In the genomic region with DNA sequence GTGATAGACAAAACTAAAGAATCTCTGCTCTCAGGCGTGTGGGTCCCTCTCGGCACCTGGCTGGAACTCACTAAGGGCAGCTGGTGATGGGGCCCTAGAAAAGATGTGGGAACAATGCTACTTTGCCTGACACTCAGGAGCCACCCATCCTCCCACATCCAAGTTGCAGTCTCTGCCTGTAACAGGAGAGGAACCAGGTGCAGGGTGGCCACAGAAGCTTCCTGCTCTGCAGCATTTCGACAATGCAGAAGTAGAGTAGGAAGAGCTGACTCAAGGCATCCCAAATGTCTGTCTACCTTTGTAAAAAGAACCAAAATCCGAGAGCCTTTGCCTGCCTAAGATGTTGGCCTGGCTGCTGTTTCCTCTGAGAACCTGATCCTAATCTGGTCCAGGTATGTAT, we compare ENCODE assay signal across 21 mouse cellular contexts. TPM values are rescaled to one million over a fixed set of nuclear protein-coding genes. Genes with fewer than 3 reads are reported as not detected.
A peak's percentile ranks its signal among the peaks of the same experiment; 100 is the strongest.
DNase-seq lines count a peak whose midpoint lies in the region; ATAC-seq and TF ChIP-seq lines count a peak whose summit lies in the region.
"Had no signal": no experiment of that assay in that cellular context is flagged by ENCODE, and none has a peak within 500 bp of the region (broad histone marks: within the 10 kb centered on the region; RNA-seq: fewer than 3 reads in every experiment).

No protein-coding gene starts in this region.

- no peaks in the 10 kb centered on the region for H3K9me3 ChIP-seq in embryonic facial prominence, embryonic 14.5 days (ENCODE audit: control insufficient read depth, low read length)
- no peaks in the 10 kb centered on the region for H3K9me3 ChIP-seq in embryonic facial prominence, embryonic 10.5 days
- no peaks in the 10 kb centered on the region for H3K9me3 ChIP-seq in lung, postnatal 0 days (ENCODE audit: low read length)
- no peaks in the 10 kb centered on the region for H3K9me3 ChIP-seq in forebrain, embryonic 14.5 days (replicated peaks; ENCODE audit: control insufficient read depth, low read length)
- H3K9me3 ChIP-seq: heart, embryonic 15.5 days; hindbrain, embryonic 10.5 days had no signal

- no peak overlapping the region for H3K27ac ChIP-seq in embryonic facial prominence, embryonic 14.5 days (replicated peaks; ENCODE audit: low read depth, low read length)
- H3K27ac ChIP-seq in embryonic facial prominence, embryonic 10.5 days (replicated peaks): no peak overlapping the region
- H3K27ac ChIP-seq in lung, postnatal 0 days (ENCODE audit: low read length): no peak overlapping the region
- no peak overlapping the region for H3K27ac ChIP-seq in forebrain, embryonic 14.5 days (ENCODE audit: low read depth, low read length)
- H3K27ac ChIP-seq in cerebellum, adult 2 months (ENCODE audit: insufficient read depth, low read length): no peak overlapping the region
- H3K27ac ChIP-seq: heart, adult 2 months; heart, embryonic 15.5 days; hindbrain, embryonic 10.5 days; hindbrain, embryonic 14.5 days had no signal

- peak; percentile 17 for DNase-seq in embryonic facial prominence, embryonic 14.5 days (ENCODE audit: low spot score)
- DNase-seq in embryonic facial prominence, embryonic 10.5 days (ENCODE audit: low spot score): no peak
- no peak for DNase-seq in lung, postnatal 0 days (ENCODE audit: low spot score)
- DNase-seq in lung, postnatal 10 days: no peak
- DNase-seq in forebrain, embryonic 14.5 days (ENCODE audit: low spot score): no peak
- DNase-seq in cerebellum, adult 2 months: no peak
- DNase-seq: adrenal gland, postnatal 10 days; B cell, adult 2 months; cerebellum, adult 18-20 months; cerebellum, postnatal 10 days; gastrocnemius, postnatal 10 days; heart, adult 2 months; heart, postnatal 14 days had no signal

- no peaks in the 10 kb centered on the region for H3K4me1 ChIP-seq in embryonic facial prominence, embryonic 14.5 days (ENCODE audit: control insufficient read depth, insufficient read depth, low read length)
- H3K4me1 ChIP-seq in embryonic facial prominence, embryonic 10.5 days: no peaks in the 10 kb centered on the region
- H3K4me1 ChIP-seq in lung, postnatal 0 days (ENCODE audit: insufficient read depth, low read depth, low read length): no peaks in the 10 kb centered on the region
- H3K4me1 ChIP-seq in forebrain, embryonic 14.5 days (ENCODE audit: control insufficient read depth, insufficient read depth, low read length): no peaks in the 10 kb centered on the region
- H3K4me1 ChIP-seq in cerebellum, adult 2 months (ENCODE audit: control insufficient read depth, insufficient read depth, low read length): no peaks in the 10 kb centered on the region
- H3K4me1 ChIP-seq: heart, embryonic 15.5 days; hindbrain, embryonic 10.5 days had no signal

- no peak for TF ChIP-seq POLR2A in cerebellum, adult 2 months (IDR thresholded peaks at IDR 0.05; ENCODE audit: borderline replicate concordance, insufficient read depth, low read length)

- H3K4me2 ChIP-seq in embryonic facial prominence, embryonic 14.5 days (ENCODE audit: low read depth, low read length): no peak overlapping the region
- H3K4me2 ChIP-seq in lung, postnatal 0 days (replicated peaks; ENCODE audit: low read depth, low read length): no peak overlapping the region
- H3K4me2 ChIP-seq in forebrain, embryonic 14.5 days (ENCODE audit: low read length): no peak overlapping the region
- H3K4me2 ChIP-seq: heart, embryonic 11.5 days; heart, embryonic 15.5 days; hindbrain, embryonic 14.5 days had no signal

- H3K9ac ChIP-seq in embryonic facial prominence, embryonic 14.5 days (ENCODE audit: low read depth, low read length): no peak overlapping the region
- no peak overlapping the region for H3K9ac ChIP-seq in lung, postnatal 0 days (replicated peaks; ENCODE audit: low read depth)
- no peak overlapping the region for H3K9ac ChIP-seq in forebrain, embryonic 14.5 days (ENCODE audit: low read length)
- H3K9ac ChIP-seq: heart, embryonic 15.5 days; hindbrain, embryonic 14.5 days had no signal

- no peak overlapping the region for H3K4me3 ChIP-seq in embryonic facial prominence, embryonic 14.5 days (ENCODE audit: low read depth, low read length)
- no peak overlapping the region for H3K4me3 ChIP-seq in embryonic facial prominence, embryonic 10.5 days
- no peak overlapping the region for H3K4me3 ChIP-seq in lung, postnatal 0 days (ENCODE audit: low read depth, low read length)
- no peak overlapping the region for H3K4me3 ChIP-seq in forebrain, embryonic 14.5 days (ENCODE audit: low read depth, low read length)
- no peak overlapping the region for H3K4me3 ChIP-seq in cerebellum, adult 2 months (replicated peaks; ENCODE audit: insufficient read depth, low read depth, low read length)
- H3K4me3 ChIP-seq: heart, adult 2 months; heart, embryonic 15.5 days; hindbrain, embryonic 10.5 days had no signal

- ATAC-seq in embryonic facial prominence, embryonic 14.5 days (ENCODE audit: low read depth): peak; percentile 72; the same call in 1 of the 2 replicates
- ATAC-seq in lung, postnatal 0 days: 0 out of 2 replicates have a peak, but pooled peaks have one; percentile 14
- peak; percentile 62 to 69; a peak in 3 of 4 replicates for ATAC-seq in hematopoietic stem cell, adult 5-6 weeks (replicated peaks in 1 of 2; ENCODE audit: insufficient read depth in 1 of 2, low FRiP score in 2 of 2, low TSS enrichment in 1 of 2, low read depth in 1 of 2, poor library complexity in 2 of 2, severe bottlenecking in 2 of 2)
- ATAC-seq in forebrain, embryonic 14.5 days: no peak
- no peak for ATAC-seq in CD4-positive, CD25-positive, alpha-beta regulatory T cell, adult 4 months
- ATAC-seq: forebrain, embryonic 16.5 days had no signal

- TF ChIP-seq EP300 in lung, postnatal 0 days (IDR thresholded peaks at IDR 0.05): no peak

- no peak for TF ChIP-seq CTCF in lung, postnatal 0 days (IDR thresholded peaks at IDR 0.05)
- TF ChIP-seq CTCF in cerebellum, adult 2 months (IDR thresholded peaks at IDR 0.05; ENCODE audit: borderline replicate concordance, insufficient read depth, low read depth, low read length): no peak

- WGBS in embryonic facial prominence, embryonic 14.5 days: 61% methylated on average over 4 of the region's 4 CpGs
- WGBS in embryonic facial prominence, embryonic 10.5 days: 70% methylated on average over 4 of the region's 4 CpGs
- 42% methylated on average over 4 of the region's 4 CpGs for WGBS in lung, postnatal 0 days
- WGBS in forebrain, embryonic 14.5 days: 64% methylated on average over 4 of the region's 4 CpGs
- WGBS in cerebellum, adult 2 months: 68% methylated on average over 4 of the region's 4 CpGs

- no peaks in the 10 kb centered on the region for H3K27me3 ChIP-seq in embryonic facial prominence, embryonic 14.5 days (replicated peaks; ENCODE audit: control insufficient read depth, insufficient read depth, low read length)
- H3K27me3 ChIP-seq in embryonic facial prominence, embryonic 10.5 days (replicated peaks; ENCODE audit: low read depth, poor library complexity, severe bottlenecking): no peaks in the 10 kb centered on the region
- no peaks in the 10 kb centered on the region for H3K27me3 ChIP-seq in lung, postnatal 0 days (replicated peaks; ENCODE audit: insufficient read depth, low read length)
- H3K27me3 ChIP-seq in forebrain, embryonic 14.5 days (replicated peaks; ENCODE audit: control insufficient read depth, insufficient read depth, low read length): no peaks in the 10 kb centered on the region
- H3K27me3 ChIP-seq in cerebellum, adult 2 months (ENCODE audit: control insufficient read depth, insufficient read depth, low read length): no peaks in the 10 kb centered on the region
- H3K27me3 ChIP-seq: heart, embryonic 15.5 days had no signal

- no peaks in the 10 kb centered on the region for H3K36me3 ChIP-seq in embryonic facial prominence, embryonic 14.5 days (ENCODE audit: control insufficient read depth, insufficient read depth, low read length)
- H3K36me3 ChIP-seq in embryonic facial prominence, embryonic 10.5 days (replicated peaks): no peaks in the 10 kb centered on the region
- no peaks in the 10 kb centered on the region for H3K36me3 ChIP-seq in lung, postnatal 0 days (ENCODE audit: insufficient read depth, low read length)
- no peaks in the 10 kb centered on the region for H3K36me3 ChIP-seq in forebrain, embryonic 14.5 days (ENCODE audit: control insufficient read depth, insufficient read depth, low read length)
- H3K36me3 ChIP-seq: heart, embryonic 15.5 days; hindbrain, embryonic 10.5 days had no signal

RNA-seq across cellular contexts. Expression of gene Slco4c1, which starts 22.9 kb away (rescaled TPM):
- 0.69 and 0.72 TPM in 2 replicates for polyA plus RNA-seq in embryonic facial prominence, embryonic 14.5 days (2014; fragmentation: Nextera tagmentation; extraction: Ambion mirVana)
- polyA plus RNA-seq in embryonic facial prominence, embryonic 10.5 days (2016; fragmentation: Nextera tagmentation; extraction: Ambion mirVana): 0.10 and 0.17 TPM in 2 replicates
- 30.6 and 37.8 TPM in 2 replicates for polyA plus RNA-seq in lung, postnatal 0 days (2015; fragmentation: Nextera tagmentation; extraction: Ambion mirVana)
- total RNA-seq in hematopoietic stem cell, adult 5-6 weeks (2017): 0.79 and 4.0 TPM in 2 replicates
- 0.19 and 0.47 TPM in 2 replicates for polyA plus RNA-seq in forebrain, embryonic 14.5 days (2014; fragmentation: Nextera tagmentation; extraction: Ambion mirVana)
- 0.52 and 0.69 TPM in 2 replicates for polyA plus RNA-seq in cerebellum, adult 2 months (2012; rRNA removed)
- polyA plus RNA-seq in CD4-positive, CD25-positive, alpha-beta regulatory T cell, adult 4 months (2017; shearing (Covaris generic)): not detected
- total RNA-seq: heart, adult 2 months had no signal
- polyA plus RNA-seq: forebrain, embryonic 11.5 days; heart, embryonic 11.5 days; hindbrain, embryonic 10.5 days had no signal

Comparison
In these comparisons a context has a peak if more than half of its experiments do, and no peak if none do; other contexts are left out.
1. ATAC-seq: peak in embryonic facial prominence, embryonic 14.5 days (single experiment), lung, postnatal 0 days (single experiment) and hematopoietic stem cell, adult 5-6 weeks (2 of 2); none in forebrain, embryonic 14.5 days (single experiment) and CD4-positive, CD25-positive, alpha-beta regulatory T cell, adult 4 months (single experiment).
2. RNA of gene Slco4c1, which starts 22.9 kb away (polyA plus RNA-seq): 30.6 to 37.8 TPM in lung, postnatal 0 days; 0.69 to 0.72 TPM in embryonic facial prominence, embryonic 14.5 days, 0.52 to 0.69 TPM in cerebellum, adult 2 months, 0.19 to 0.47 TPM in forebrain, embryonic 14.5 days, 0.10 to 0.17 TPM in embryonic facial prominence, embryonic 10.5 days and not detected in CD4-positive, CD25-positive, alpha-beta regulatory T cell, adult 4 months; every median in the first group is over 10 times any median in the second.